Mouse (Mus musculus) right cerebral cortex, postnatal 4 days (tissue): ENCODE measurements at regions not wholly inside any gene's neighbourhood (a gene's known extent, or its start where the extent isn't known, plus 50 kb on each side); places are given as distances from the start of the nearest gene placed in this dataset.

Experiments used
- DNase-seq: peaks from one replicate; pipeline ENCODE4 v3.0.0-alpha.2; 2022

GRCm38 (mm10) chr19:26296360-26296759, 308.5 kb upstream of the Smarca2 start:
- no peak for DNase-seq

- peak; percentile 48 for DNase-seq
Observed at GRCm38 (mm10) chr19:26308477-26309135, 296.2 kb upstream of the Smarca2 start.

GRCm38 (mm10) chr19:26318977-26319376, 285.9 kb upstream of the Smarca2 start:
- no peak for DNase-seq

GRCm38 (mm10) chr19:26323682-26324081, 281.2 kb upstream of the Smarca2 start:
- DNase-seq: no peak

GRCm38 (mm10) chr19:26339120-26339519, 265.7 kb upstream of the Smarca2 start:
- no peak for DNase-seq

GRCm38 (mm10) chr19:26340155-26340554, 264.7 kb upstream of the Smarca2 start:
- no peak for DNase-seq

GRCm38 (mm10) chr19:26355054-26355453, 249.8 kb upstream of the Smarca2 start:
- no peak for DNase-seq

- DNase-seq: no peak
Observed at GRCm38 (mm10) chr19:26383961-26384381, 220.9 kb upstream of the Smarca2 start.

- DNase-seq: no peak
Observed at GRCm38 (mm10) chr19:26386075-26386474, 218.8 kb upstream of the Smarca2 start.

GRCm38 (mm10) chr19:26412684-26413083, 192.2 kb upstream of the Smarca2 start:
- DNase-seq: no peak

- DNase-seq: no peak
Observed at GRCm38 (mm10) chr19:26414476-26415024, 190.3 kb upstream of the Smarca2 start.

GRCm38 (mm10) chr19:26419781-26420180, 185.1 kb upstream of the Smarca2 start:
- DNase-seq: no peak

GRCm38 (mm10) chr19:26439163-26439562, 165.7 kb upstream of the Smarca2 start:
- no peak for DNase-seq

GRCm38 (mm10) chr19:26445309-26445708, 159.5 kb upstream of the Smarca2 start:
- DNase-seq: no peak

GRCm38 (mm10) chr19:26447427-26448023, 157.3 kb upstream of the Smarca2 start:
- peak; percentile 28 for DNase-seq

- DNase-seq: no peak
Observed at GRCm38 (mm10) chr19:26461712-26462111, 143.1 kb upstream of the Smarca2 start.

GRCm38 (mm10) chr19:26465228-26465627, 139.6 kb upstream of the Smarca2 start:
- DNase-seq: no peak

GRCm38 (mm10) chr19:26466244-26466643, 138.6 kb upstream of the Smarca2 start:
- no peak for DNase-seq

- DNase-seq: no peak
Observed at GRCm38 (mm10) chr19:26467179-26467651, 137.6 kb upstream of the Smarca2 start.

- DNase-seq: no peak
Observed at GRCm38 (mm10) chr19:26472659-26473058, 132.2 kb upstream of the Smarca2 start.

- DNase-seq: no peak
Observed at GRCm38 (mm10) chr19:26473211-26473610, 131.6 kb upstream of the Smarca2 start.

GRCm38 (mm10) chr19:26475197-26475596, 129.7 kb upstream of the Smarca2 start:
- no peak for DNase-seq

- DNase-seq: no peak
Observed at GRCm38 (mm10) chr19:26475754-26476153, 129.1 kb upstream of the Smarca2 start.

- DNase-seq: no peak
Observed at GRCm38 (mm10) chr19:26478055-26478737, 126.7 kb upstream of the Smarca2 start.
